Mouse (Mus musculus) layer of hippocampus, adult 11-12 months (tissue): ENCODE data around the gene Gpr156.
"Not testable (repeated sequence)": the region's sequence is repeated elsewhere in the genome, so short reads cannot be mapped to it uniquely, and the experiment has no call there.

Experiments
- DNase-seq: peaks from one replicate; pipeline ENCODE4 v3.0.0; 2022; ENCODE audit warnings: low spot score

Gene Gpr156

DNA sequence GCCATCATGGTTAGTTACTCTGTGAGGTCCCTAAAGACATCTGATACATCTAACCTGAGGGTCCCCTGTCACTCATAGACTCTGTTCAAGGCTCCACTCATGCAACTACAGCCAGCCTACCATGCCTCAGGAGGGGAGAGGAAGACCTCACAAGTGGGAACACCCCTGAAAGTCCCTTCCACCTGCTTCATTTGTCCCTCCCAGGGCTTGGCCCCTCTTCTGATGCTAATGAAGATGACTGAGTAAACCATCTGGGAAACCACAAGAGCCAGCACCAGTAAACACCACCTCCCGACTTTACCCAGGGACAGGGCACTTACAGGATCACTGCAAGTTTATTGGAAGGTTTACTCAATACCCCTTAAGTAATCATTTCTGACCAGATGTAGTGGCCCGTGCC, 85.5 kb downstream of the Gpr156 start:
- no peak for DNase-seq

DNA sequence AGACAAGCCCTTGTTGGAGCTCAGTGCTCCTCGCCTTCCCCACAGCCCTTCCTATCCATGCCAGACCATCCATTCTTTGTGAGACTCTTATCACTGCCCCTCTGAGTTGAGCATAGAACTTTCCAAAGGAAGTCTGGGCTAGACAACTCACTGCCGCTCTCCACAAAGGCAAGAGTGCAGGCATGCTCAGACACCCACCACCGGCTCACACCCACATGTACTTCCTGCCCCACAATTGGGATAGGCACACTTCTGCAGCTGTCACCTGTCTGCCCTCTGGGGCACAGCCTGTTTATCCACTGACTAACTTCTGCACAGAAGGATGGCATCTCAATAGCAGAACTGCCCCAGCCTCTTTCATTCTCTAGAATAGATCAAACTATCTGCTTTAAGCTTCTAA, 86.2 kb downstream of the Gpr156 start:
- no peak for DNase-seq

DNA sequence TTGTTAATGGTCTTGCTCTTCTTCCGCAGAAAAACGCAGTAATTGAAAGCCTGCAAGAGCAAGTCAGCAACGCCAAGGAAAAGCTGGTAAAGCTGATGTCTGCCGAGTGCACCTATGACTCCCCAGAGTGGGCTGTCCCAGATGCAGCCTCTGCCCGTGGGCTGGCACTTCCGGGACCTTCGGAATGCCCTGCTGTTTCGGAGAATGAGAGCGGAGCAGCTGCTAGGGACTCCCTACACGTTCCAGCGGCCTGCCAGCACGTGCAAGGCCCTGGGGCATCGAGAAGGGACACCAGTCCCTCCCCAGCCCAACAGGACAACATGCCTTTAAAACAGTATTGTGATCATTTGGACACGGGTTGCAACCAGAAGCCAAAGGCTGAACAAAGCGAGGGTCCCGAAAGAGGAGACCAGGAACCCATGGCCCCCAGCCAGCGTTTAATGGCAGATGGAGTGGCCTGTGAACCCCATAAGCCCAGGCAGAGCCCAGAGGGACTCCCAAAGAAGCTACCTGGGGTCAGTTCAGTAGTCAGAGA, 88.3 kb downstream of the Gpr156 start:
- no peak for DNase-seq

DNA sequence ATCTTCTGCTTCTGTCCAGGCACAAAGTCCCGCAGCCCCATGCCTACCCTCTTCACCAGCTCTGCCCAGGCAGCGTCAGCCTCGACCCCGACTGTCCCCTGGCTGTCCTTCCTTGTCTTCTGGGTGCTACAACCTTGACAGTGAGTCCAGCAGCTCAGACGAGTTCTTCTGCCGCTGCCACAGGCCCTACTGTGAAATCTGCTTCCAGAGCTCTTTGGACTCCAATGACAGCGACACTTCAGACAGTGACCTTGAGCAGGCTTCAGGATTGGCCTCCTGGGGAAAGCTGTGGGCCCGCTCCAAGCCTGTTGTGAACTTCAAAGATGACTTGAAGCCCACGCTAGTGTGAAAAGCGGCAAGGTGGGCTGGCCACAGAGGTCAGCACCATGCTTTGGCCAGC, 89.2 kb downstream of the Gpr156 start:
- no peak for DNase-seq

DNA sequence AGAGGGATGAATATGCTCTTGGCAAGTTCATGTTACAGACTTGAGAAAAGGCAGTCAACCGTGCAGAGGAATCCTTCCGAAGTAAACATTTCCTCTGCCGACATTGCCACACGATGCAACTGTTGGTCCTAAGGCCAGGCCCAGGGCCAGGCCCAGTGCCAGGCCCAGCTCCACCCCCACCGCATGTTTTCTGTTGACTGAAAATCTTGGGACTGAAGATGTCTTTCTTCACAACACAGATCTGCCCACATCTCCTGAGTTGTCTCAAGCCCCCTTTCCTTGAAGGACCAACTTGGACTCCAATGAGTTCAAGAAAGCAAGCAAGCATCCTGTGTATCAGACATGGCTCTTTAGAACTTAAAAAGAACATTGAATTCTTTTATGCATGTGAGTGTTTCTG, 92.1 kb downstream of the Gpr156 start:
- no peak for DNase-seq

DNA sequence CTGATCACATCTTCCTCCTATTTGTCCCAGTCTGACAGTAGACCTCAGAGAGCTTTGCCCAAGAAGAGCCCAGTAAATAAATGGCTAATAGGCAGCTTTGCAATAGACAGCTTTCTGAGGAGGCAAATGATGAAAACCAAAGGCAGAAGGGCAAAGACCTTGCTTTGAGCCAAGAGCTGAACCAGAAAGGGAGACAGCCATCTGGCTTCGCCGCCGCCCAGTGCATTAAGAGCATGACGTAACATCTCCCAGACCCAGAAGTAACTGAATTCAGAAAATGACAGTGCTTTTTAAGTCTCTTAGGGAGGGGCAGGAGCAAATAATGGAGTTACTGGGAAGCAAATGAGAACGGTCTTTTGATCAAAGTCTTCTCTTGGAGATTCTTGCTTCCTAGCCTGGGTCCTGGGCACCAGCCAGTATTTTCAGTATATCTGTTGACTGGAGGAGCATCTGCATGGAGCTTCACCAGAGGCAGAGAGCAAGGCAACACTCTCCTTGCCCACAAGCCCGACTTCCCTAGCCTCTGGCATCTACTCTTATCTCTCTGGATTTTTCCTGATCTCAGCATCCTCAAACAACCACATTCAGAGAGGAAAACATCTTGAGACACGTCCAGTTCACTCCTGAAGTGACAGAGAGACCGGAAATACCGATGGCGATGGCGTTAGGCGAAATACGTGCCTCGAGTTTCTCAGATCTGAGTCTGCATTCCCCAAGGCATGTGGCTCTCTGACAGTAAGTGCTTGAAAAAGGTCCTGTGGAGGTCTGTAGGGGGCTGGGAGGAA, 92.9 kb downstream of the Gpr156 start:
- DNase-seq = no peak

DNA sequence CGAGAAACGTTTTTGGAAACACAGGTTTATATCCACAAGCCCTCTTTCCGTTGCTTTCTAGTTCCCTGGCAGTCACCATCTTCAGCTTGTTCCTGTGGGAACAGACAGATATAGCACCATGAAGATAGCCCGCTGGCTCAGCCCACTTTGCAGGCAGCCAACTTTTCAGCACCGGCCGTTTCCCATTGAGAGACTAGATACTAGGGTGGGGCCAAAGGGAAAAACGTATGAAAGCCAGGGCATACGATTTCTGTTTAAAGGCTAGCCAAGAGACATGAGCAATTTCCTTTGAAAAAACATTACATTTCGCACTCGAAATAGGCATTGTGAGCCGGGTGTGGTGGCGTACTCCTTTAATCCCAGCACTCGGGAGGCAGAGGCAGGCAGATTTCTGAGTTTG, 95.2 kb downstream of the Gpr156 start:
- DNase-seq = no peak

DNA sequence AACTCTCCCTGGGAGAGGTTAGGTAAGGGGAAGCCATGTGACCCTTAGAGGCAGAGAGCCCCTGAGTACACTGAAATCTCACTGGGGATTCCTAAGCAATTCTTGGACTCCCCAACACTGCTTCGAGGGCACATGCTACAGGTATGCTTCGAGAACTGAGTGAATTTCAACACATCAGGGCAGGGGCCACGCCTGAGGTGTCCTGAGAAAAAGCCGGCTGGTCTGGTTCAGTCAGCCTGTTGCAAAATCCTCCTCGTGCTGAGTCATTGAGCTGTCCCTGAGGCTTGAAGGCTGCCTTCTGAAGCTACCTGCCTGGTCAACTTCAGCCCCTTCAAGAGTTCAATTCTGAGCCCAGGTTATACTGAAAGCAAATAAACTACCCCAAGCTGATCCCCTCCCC, 96.1 kb downstream of the Gpr156 start:
- DNase-seq = no peak

DNA sequence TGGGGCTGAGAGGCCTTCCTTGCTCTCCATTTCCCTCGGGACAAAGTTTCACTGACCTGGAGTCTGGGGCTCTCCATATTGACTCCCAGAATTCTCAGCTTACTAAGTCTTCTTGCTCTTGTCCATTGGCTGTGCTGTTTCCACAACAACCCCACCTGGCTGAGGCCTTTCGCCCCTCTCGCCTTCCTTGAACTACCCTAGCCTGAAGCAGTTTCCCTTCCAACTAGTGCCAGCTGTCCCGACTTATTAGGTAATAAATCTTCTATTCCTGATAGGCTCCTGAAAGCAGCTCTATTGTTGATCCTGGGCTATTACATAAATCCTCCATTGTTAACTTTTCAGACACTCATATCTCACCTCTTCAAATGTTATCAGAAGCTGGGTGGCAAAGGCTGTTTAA, 96.6 kb downstream of the Gpr156 start:
- no peak for DNase-seq

DNA sequence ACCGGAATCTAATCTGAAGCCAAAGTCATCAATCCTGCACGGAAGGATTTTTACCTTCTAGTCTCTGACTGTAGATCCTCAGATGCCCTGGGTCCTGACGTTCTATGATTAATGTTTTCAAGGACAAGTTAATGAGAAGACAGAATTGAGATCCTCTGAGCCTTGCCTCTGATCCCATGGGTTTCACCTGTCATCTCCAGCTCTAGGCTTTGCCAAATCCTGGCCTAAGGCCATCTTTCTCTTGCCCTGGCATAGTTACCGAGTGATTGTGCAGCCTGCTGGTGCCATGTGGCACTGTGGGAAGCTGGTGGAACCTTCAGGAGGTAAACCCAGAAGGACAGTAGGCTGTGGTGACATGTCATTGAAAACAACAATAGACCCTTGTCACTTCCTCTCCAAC, 98.7 kb downstream of the Gpr156 start:
- no peak for DNase-seq

DNA sequence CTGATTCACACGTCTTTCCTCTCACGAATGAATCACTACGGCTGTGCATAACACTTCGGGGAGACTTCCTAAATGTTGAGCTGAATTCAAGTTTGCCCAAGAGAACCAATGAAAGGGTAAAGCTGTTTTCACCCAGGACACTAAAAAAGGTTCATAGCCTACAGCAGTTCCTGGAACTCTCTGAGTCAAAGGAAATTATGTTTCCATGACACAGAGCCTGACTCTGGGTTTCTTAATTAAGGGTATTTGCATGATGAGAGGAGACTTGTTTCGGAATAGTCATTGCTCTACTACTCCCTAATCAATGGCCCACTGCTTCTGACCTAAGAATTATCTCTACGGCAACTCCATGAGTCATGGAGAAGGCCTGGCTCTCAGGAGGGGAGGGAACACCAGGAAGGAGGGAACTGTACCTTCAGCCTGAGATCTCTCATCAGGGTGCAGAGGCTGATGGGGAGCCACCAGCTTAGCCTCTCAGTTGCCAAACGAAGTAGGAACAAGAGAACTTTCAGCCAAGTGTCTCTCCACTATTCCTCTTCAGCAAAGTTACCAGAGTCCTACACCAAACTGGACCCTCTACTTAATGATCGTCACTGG, 100.7 kb downstream of the Gpr156 start:
- DNase-seq = no peak

DNA sequence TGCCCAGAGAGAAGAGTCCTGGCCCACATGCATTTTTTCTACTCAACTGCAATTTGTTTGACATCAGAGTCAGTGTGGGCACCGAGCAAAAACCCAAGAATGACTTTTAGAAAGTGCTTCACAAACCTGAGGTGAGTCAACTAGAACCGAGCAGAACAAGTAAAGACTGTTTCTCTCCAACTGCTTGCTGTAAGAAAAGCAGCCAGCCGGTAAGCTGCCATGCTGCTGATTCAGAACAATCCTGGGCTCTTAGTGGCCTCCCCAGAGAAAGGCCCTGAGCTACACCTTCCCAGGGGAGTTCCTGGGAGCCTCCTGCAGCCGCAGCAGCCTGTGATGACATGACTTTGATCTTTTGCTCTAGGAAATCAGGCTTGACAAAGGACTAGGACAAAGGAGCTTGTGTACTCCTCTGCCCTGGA, 101.7 kb downstream of the Gpr156 start:
- no peak for DNase-seq

DNA sequence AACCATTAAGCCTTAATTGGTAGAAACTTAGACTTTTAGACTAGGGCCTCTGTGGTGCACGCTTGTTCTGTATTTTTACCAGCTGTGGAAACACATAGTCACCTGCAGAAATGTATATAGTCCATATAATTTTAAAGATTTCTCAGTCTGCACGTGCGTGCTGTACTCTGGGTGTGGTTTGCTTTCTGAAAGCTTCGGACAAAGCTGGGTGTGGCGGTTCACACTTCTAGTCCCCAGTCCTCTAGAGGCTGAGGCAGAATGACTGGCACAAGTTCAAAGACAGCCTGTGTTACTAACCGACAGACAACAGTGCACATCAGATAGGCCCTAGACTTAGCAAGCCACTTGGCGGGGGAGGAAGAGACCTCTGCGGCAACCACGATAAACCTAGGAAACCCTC, 116.3 kb downstream of the Gpr156 start:
- DNase-seq = no peak

DNA sequence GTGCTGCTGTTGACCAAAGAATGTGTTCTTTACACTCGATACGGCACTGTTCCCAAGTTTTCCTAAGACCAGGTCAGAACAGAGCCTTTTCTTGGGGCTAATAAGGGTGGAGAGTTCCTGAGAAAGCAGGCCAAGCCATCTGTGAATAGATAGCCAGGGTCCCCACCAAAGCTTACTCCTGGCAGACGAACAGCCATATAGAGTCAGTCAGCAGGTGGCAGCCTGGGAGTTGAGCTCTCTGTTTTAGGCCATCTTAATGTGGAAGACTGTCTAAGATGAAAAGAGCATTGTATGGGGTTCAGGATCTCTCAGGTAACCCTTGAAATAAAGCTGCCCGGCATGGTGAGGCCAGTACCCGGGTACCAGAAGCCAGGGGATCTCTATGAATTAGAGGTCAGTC, 116.8 kb downstream of the Gpr156 start:
- no peak for DNase-seq

DNA sequence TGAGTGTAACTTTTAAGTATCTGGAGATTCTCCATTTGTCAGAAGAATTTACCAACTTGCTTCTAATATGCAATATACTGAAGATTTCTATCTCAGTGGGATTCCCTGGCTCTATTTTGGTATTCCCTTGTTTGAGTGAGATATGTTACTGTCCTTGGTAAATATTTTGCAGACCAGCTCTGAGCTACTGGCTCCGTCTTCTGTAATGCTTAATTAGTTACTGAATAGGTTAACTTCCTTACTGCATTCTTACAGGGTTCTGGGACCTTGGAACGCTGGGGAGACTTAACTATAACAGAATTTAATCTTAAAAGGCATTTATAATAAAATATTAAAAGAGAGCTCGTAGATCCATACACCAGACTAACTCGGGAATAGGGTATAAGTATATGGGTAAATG, 121.8 kb downstream of the Gpr156 start:
- not testable (repeated sequence) for DNase-seq

DNA sequence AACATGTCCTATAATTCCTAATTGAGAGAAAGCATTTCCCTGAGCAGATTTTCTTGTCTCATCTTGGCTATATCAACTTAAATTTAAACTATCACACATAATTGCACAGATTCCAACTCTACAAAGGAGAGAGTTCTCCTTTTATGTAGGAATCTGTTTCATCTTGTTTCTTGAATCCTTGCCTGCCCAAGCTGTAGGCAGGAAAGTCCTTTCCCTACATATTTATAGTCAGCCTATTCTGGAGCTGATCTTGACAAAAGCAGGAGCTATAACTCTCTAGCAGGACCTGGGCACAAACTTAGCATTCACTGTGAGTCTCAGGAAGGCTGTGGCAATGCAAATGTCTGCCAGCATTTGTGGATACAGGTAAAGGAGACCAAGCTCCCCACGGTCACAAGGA, 125.9 kb downstream of the Gpr156 start:
- DNase-seq = no peak

DNA sequence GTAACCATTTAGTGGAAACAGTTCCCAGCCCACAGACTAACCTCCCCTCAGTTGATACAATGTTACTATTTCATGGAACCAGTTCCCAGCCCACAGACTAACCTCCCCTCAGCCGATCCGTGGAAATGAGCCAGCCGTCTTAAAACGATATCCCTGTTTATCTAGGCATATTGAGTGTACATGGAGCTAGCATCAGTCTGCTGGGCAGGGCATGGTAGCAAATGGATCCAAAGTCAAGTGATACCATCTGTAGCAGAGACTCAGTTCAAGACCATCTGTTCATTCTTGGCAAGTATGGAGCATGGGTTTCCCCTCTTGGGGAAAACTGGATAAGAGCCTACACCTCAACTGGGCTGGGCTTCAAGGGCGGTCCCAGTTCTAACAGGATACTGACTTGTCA, 128.3 kb downstream of the Gpr156 start:
- peak; percentile 36 for DNase-seq

DNA sequence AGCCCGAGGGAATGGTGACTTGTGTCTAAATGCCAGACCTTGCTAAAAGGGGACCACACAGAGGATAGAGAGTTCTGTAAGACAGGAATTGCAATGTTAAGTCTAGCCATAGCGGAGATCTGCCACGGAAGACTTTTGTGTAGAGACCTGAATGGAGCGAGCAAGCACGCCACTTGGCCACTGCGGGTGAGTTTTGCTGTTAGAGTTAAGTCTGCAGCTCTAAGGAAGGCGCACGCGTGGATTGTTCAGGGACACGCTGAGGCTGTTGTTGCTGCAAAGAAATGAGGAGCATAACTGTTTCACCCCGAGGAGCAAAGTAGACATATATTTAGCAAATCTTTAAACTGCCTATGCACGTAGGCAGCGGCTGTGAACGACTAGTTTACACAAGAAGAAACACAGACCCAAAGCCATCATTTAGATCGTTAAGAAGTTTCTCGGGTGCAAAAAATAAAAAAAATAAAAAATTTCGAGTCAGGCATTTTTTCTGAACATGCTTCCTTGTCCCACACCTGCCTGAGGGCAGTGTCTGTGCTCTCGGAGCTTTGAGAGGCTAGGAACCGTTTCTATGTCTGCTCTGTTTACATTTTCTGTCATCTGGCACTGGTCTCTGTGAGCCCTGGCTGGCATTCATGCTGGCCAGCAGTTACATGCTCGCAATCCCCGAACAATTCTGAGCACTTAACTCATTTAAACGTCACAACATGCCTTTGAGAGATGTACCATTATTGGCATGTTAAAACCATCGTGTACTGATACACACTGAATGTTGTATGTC, 131.7 kb downstream of the Gpr156 start:
- DNase-seq = no peak
